Mouse (Mus musculus) neural tube, postnatal 0 days (tissue): Measurements from ENCODE around the gene Dynlt3. TPM values are rescaled to one million over a fixed set of nuclear protein-coding genes. Genes with fewer than 3 reads are reported as not detected.

Source experiments
- polyA plus RNA-seq: library from polyadenylated mRNA; unstranded; fragments of >200 nt; fragmentation: Nextera tagmentation; extraction: Ambion mirVana; gene quantifications from 2 replicates; pipeline ENCODE4 v1.2.1, GENCODE M21; 2015

Dynlt3 gene
- 85.5 and 91.6 TPM in 2 replicates for polyA plus RNA-seq

DNA sequence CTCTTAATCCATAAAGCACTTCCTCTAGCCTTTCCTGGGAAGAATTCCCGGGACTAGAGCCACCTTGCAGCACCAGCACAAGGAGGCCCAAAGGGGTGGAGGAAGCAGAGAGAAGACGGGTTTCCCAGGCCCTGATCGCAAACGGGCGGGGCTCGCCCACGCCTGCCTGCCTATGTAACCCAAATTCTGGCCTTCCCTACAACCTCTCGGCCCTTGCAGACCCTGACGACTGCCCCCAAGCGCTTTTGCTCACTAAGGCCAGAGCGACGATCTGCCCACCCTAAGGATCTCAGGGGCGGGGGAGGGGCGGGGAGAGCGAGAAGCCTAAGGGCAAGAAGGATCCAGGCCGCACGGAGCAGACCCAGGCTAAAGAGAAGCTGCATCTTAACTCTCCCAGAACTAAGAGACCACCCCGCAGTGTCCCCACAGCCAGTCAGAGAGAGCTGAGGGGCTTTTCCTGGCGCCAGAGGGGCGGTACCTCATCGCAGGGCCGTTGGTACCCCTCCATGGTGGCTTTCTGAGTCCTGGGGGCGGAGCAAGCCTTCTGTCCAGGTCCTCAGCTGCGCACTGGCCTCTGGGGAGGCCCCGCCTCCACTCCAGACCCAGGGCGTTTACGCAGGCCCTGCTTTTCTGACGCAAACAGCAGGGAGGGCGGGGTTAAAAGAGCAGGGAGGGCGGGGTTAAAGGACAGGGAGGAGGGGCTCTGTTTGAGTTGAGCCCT lies at the start of gene Dynlt3:
Dynlt3 (minus strand) TSS at position 613 of the 721 bp plus-strand sequence.

Other genes starting within 250 kb of the Dynlt3 start
- gene Cybb, start 175.2 kb downstream of the Dynlt3 start, polyA plus RNA-seq: 0.68 and 1.4 TPM in 2 replicates
- gene H2al1o, start 90.6 kb downstream of the Dynlt3 start, polyA plus RNA-seq: not detected in 2 replicates
- gene Hypm, start 183.9 kb upstream of the Dynlt3 start, polyA plus RNA-seq: not detected in 2 replicates
- not detected in 2 replicates for gene H2al3, start 186.7 kb upstream of the Dynlt3 start, polyA plus RNA-seq
- 0.57 and 0.88 TPM in 2 replicates for gene Sytl5, start 222.6 kb upstream of the Dynlt3 start, polyA plus RNA-seq